Mouse (Mus musculus) forebrain, postnatal 0 days (tissue): Measurements from ENCODE around the gene Cfap74. TPM values are rescaled to one million over a fixed set of nuclear protein-coding genes. Genes with fewer than 3 reads are reported as not detected.

ENCODE experiments used
- ATAC-seq: fragments of 200-750 bp; cut with Nextera tagmentation; 2 replicates; pipeline ENCODE4 v1.8.0; 2017; ENCODE audit warnings: mild to moderate bottlenecking, moderate library complexity
- DNase-seq: peaks from one replicate; pipeline ENCODE4 v3.0.0-alpha.2; 2015
- H3K27ac ChIP-seq: fragments of 300-500 bp; sonication (generic); 2 replicates; pipeline ENCODE4 v1.5.1; 2014; ENCODE audit warnings: low read depth, mild to moderate bottlenecking, antibody characterized with exemption, low read length, moderate library complexity, mixed read lengths
- H3K27me3 ChIP-seq: fragments of 300-500 bp; sonication (generic); 2 replicates; pipeline ENCODE4 v1.6.1; 2014; ENCODE audit warnings: mild to moderate bottlenecking, low read length, mixed read lengths; ENCODE audit not compliant: insufficient read depth
- H3K36me3 ChIP-seq: fragments of 300-500 bp; sonication (generic); 2 replicates; pipeline ENCODE4 v1.6.1; 2014; ENCODE audit warnings: mild to moderate bottlenecking, moderate library complexity; ENCODE audit not compliant: insufficient read depth
- H3K4me1 ChIP-seq: fragments of 300-500 bp; sonication (generic); 2 replicates; pipeline ENCODE4 v1.6.1; 2014; ENCODE audit warnings: antibody characterized with exemption; ENCODE audit not compliant: insufficient read depth
- H3K4me2 ChIP-seq: fragments of 300-500 bp; sonication (generic); 2 replicates; pipeline ENCODE4 v1.6.1; 2014; ENCODE audit warnings: low read depth, mild to moderate bottlenecking, moderate library complexity
- H3K4me3 ChIP-seq: fragments of 300-500 bp; sonication (generic); 2 replicates; pipeline ENCODE4 v1.5.1; 2014; ENCODE audit warnings: low read depth, low read length, mixed read lengths
- H3K9ac ChIP-seq: fragments of 300-500 bp; sonication (generic); 2 replicates; pipeline ENCODE4 v1.6.1; 2014; ENCODE audit warnings: mild to moderate bottlenecking
- H3K9me3 ChIP-seq: fragments of 300-500 bp; sonication (generic); 2 replicates; pipeline ENCODE4 v1.6.1; 2016; ENCODE audit warnings: low read length
- CTCF ChIP-seq: sonication (generic); IDR thresholded peaks from 2 replicates; pipeline ENCODE4 v1.5.1; 2016; ENCODE audit warnings: antibody characterized with exemption, control low read depth, low read depth
- WGBS: fragments of 180-500 bp; shearing (Covaris S2); extraction: QIAGEN DNeasy Blood & Tissue Kit; methylation state at CpG from one replicate; pipeline ENCODE4 v1.1.7; 2014; 5-methylcytosine and 5-hydroxymethylcytosine counted together
- polyA plus RNA-seq: library from polyadenylated mRNA; unstranded; fragments of >200 nt; fragmentation: Nextera tagmentation; extraction: Ambion mirVana; gene quantifications from 2 replicates; pipeline ENCODE4 v1.2.1, GENCODE M21; 2015
- total RNA-seq: library from RNA; depleted of rRNA; stranded (reverse); fragments of >200 nt; gene quantifications from 2 replicates; pipeline ENCODE4 v1.2.3, GENCODE M21; 2014

Gene Cfap74
- total and polyA plus RNA-seq, 2 experiments from 2014 or later = 6.6 to 10.8 TPM

GRCm38 (mm10) chr4:155423988-155424387 is 15.0 kb downstream of the Cfap74 start:
- no peak overlapping the region for H3K4me3 ChIP-seq
- H3K27ac ChIP-seq = no peak overlapping the region
- ATAC-seq (no peak), DNase-seq (no peak)
- H3K9me3 ChIP-seq = no peaks in the 10 kb centered on the region
- no peak overlapping the region for H3K4me2 ChIP-seq
- TF ChIP-seq CTCF = no peak
- 79% methylated on average over 5 of the region's 5 CpGs for WGBS
- no peaks in the 10 kb centered on the region for H3K36me3 ChIP-seq
- no peaks in the 10 kb centered on the region for H3K4me1 ChIP-seq
- H3K27me3 ChIP-seq = no peaks in the 10 kb centered on the region
- no peak overlapping the region for H3K9ac ChIP-seq

- Histone ChIP-seq H3K9ac (no peak overlapping the region), H3K4me3 (no peak overlapping the region), H3K27me3 (no peaks in the 10 kb centered on the region), H3K4me1 (no peaks in the 10 kb centered on the region), H3K36me3 (no peaks in the 10 kb centered on the region), H3K27ac (no peak overlapping the region), H3K4me2 (no peak overlapping the region), H3K9me3 (no peaks in the 10 kb centered on the region)
- ATAC-seq (no peak), DNase-seq (no peak)
- no peak for TF ChIP-seq CTCF
- WGBS = 87% methylated on average over 6 of the region's 6 CpGs
Measured at GRCm38 (mm10) chr4:155426272-155426671, 17.3 kb downstream of the Cfap74 start.

DNA sequence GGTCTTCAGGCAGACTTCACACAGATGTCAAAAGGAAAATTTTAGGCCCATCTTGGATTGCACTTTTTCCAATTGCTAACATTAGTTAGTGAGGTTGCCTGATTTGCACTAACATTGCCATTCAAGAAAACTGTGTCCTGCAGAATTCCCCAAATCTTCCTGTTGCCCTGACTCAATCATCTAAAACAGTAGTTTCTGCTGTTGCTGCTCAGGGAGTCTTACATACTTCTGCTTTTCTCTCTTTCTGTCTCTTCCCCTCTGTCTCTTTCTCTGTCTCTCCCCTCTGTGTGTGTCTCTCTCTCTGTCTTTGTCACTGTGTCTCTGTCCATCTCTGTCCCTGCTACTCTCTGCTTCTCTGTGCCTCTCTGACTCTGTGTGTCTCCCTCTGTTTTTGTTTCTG is 19.5 kb downstream of the Cfap74 start:
- Histone ChIP-seq H3K27me3 (no peaks in the 10 kb centered on the region), H3K36me3 (no peaks in the 10 kb centered on the region), H3K9me3 (no peaks in the 10 kb centered on the region), H3K4me1 (no peaks in the 10 kb centered on the region), H3K9ac (no peak overlapping the region), H3K27ac (no peak overlapping the region), H3K4me3 (no peak overlapping the region), H3K4me2 (no peak overlapping the region)
- DNase-seq (no peak), ATAC-seq (no peak)
- TF ChIP-seq CTCF = no peak

DNA sequence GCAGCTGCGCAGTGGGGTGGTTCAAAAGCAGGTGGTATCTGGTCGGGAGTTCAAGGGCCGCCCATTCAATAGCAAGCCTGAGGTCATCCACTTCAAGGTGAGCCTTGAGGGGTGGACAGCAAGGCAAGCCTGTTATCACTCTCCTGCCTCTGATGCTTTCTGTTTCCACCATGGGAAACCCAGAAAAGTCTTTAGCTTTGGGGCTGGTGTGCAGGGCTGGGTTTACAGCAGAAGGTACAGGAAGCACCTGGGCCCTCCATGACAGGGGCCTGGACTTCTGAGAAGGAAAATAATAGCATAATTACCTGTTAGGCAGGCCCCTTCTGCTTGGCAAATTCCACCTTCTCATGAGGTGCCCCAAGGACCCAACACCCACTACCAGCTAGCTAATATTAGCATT is 20.2 kb downstream of the Cfap74 start:
- 89% methylated on average over 3 of the region's 3 CpGs for WGBS
- no peak overlapping the region for H3K4me2 ChIP-seq

DNA sequence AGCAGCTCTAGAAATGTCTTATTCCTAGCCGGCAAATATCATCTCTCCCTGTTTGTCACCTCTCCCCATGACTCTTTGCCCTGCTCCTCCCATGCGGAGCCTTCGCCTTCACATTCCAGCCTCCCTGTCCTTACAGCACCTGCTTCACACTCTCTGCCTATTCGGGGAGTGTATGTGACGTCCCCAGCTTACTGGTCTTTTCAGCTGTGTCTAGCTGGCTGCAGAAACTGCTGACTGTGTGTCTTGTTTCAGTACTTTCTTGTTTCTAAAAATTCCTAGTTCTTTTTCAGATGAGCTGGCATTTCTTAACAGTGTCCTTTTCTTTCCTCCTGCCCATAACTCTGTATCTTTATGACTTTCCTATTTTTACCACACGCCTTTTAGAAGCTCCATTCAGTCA is 23.4 kb downstream of the Cfap74 start:
- Histone ChIP-seq H3K9me3 (no peaks in the 10 kb centered on the region), H3K27ac (no peak overlapping the region), H3K27me3 (no peaks in the 10 kb centered on the region), H3K36me3 (no peaks in the 10 kb centered on the region), H3K4me3 (no peak overlapping the region), H3K9ac (no peak overlapping the region), H3K4me2 (no peak overlapping the region), H3K4me1 (no peaks in the 10 kb centered on the region)
- no peak for TF ChIP-seq CTCF
- 85% methylated on average over 6 of the region's 6 CpGs for WGBS
- DNase-seq = no peak
- ATAC-seq = peak; percentile 34; the same call in 1 of the 2 replicates

More for the DNA sequence above, 20.2 kb downstream of the Cfap74 start:
- DNase-seq (no peak), ATAC-seq (no peak)
- no peaks in the 10 kb centered on the region for H3K36me3 ChIP-seq
- no peaks in the 10 kb centered on the region for H3K27me3 ChIP-seq
- no peak overlapping the region for H3K4me3 ChIP-seq
- no peaks in the 10 kb centered on the region for H3K9me3 ChIP-seq
- no peak for TF ChIP-seq CTCF
- no peak overlapping the region for H3K9ac ChIP-seq
- no peaks in the 10 kb centered on the region for H3K4me1 ChIP-seq
- H3K27ac ChIP-seq = no peak overlapping the region

GRCm38 (mm10) chr4:155433993-155434392 is 25.0 kb downstream of the Cfap74 start:
- no peaks in the 10 kb centered on the region for H3K27me3 ChIP-seq
- DNase-seq = no peak
- no peaks in the 10 kb centered on the region for H3K9me3 ChIP-seq
- no peaks in the 10 kb centered on the region for H3K4me1 ChIP-seq
- WGBS = 83% methylated on average over 5 of the region's 5 CpGs
- no peak for ATAC-seq
- no peak overlapping the region for H3K9ac ChIP-seq
- no peaks in the 10 kb centered on the region for H3K36me3 ChIP-seq
- H3K27ac ChIP-seq = no peak overlapping the region
- TF ChIP-seq CTCF = no peak
- H3K4me3 ChIP-seq = no peak overlapping the region
- H3K4me2 ChIP-seq = no peak overlapping the region

DNA sequence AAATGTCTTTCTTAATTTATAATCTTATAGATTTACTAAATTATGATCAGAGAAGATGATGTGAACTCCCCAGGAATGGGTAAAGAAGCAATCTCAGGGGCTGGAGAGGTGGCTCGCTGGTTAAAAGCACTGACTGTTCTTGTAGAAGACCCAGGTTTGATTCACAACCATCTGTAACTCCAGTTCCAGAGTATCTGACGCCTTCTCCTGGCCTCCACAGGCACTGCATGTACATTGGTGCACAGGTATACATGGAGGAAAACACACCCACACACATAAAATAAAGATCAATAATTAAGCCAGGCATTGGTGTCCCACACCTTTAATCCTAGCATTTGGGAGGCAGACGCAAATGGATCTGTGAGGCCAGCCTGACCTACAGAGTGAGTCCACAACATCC is 33.8 kb downstream of the Cfap74 start:
- 80% methylated on average over 3 of the region's 3 CpGs for WGBS
- no peak for ATAC-seq

DNA sequence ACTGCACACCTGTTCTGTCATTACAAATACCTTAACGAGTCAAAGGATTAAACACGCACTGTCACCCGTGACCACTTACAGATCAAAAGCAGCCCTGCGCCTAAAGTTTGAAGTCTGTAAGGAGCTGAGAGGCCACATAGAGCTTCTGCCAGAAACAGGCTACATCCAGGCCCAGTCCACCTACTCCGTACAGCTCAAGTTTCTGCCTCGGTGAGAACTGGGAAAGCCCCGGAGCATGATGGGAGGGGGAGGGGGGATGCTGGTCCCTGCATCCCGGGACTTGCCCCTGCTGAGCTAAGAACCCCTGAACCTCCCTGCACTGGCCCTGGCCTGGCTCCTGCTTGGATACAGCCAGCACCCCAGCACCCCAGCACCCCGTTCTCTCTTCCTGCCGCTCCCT is 42.6 kb downstream of the Cfap74 start:
- Histone ChIP-seq H3K27me3 (no peaks in the 10 kb centered on the region), H3K27ac (no peak overlapping the region), H3K4me2 (no peak overlapping the region), H3K4me3 (no peak overlapping the region), H3K9me3 (no peaks in the 10 kb centered on the region), H3K36me3 (no peaks in the 10 kb centered on the region), H3K9ac (no peak overlapping the region), H3K4me1 (no peaks in the 10 kb centered on the region)
- DNase-seq = no peak
- no peak for TF ChIP-seq CTCF
- ATAC-seq = no peak
- WGBS = 32% methylated on average over 10 of the region's 10 CpGs

More for the DNA sequence above, 33.8 kb downstream of the Cfap74 start:
- Histone ChIP-seq H3K4me2 (no peak overlapping the region), H3K36me3 (no peaks in the 10 kb centered on the region), H3K4me1 (no peaks in the 10 kb centered on the region), H3K9ac (no peak overlapping the region), H3K27me3 (no peaks in the 10 kb centered on the region), H3K4me3 (no peak overlapping the region), H3K27ac (no peak overlapping the region), H3K9me3 (no peaks in the 10 kb centered on the region)
- no peak for TF ChIP-seq CTCF
- no peak for DNase-seq
